Mouse (Mus musculus) kidney, embryonic 14.5 days (tissue): ENCODE data around the gene Zfp668. TPM values are rescaled to one million over a fixed set of nuclear protein-coding genes. Genes with fewer than 3 reads are reported as not detected.
"Not testable (repeated sequence)": the region's sequence is repeated elsewhere in the genome, so short reads cannot be mapped to it uniquely, and the experiment has no call there.

Experiments
- ATAC-seq: fragments of 200-750 bp; cut with Nextera tagmentation; 2 replicates; pipeline ENCODE4 v1.8.0; 2017; ENCODE audit warnings: moderate number of reproducible peaks, mild to moderate bottlenecking, moderate TSS enrichment, moderate library complexity; ENCODE audit not compliant: low FRiP score, low TSS enrichment
- H3K27ac ChIP-seq: fragments of 300-500 bp; sonication (generic); 2 replicates; pipeline ENCODE4 v1.5.1; 2014; ENCODE audit warnings: low read depth, mild to moderate bottlenecking, low read length, moderate library complexity, mixed read lengths
- H3K27me3 ChIP-seq: fragments of 300-500 bp; sonication (generic); 2 replicates; pipeline ENCODE4 v1.6.1; 2014; ENCODE audit warnings: mild to moderate bottlenecking, low read length; ENCODE audit not compliant: control insufficient read depth, insufficient read depth
- H3K36me3 ChIP-seq: fragments of 300-500 bp; sonication (generic); 2 replicates; pipeline ENCODE4 v1.6.1; 2014; ENCODE audit warnings: low read length, mixed read lengths; ENCODE audit not compliant: control insufficient read depth, insufficient read depth
- H3K4me1 ChIP-seq: fragments of 300-500 bp; sonication (generic); 2 replicates; pipeline ENCODE4 v1.6.1; 2014; ENCODE audit warnings: low read length, mixed read lengths; ENCODE audit not compliant: control insufficient read depth, insufficient read depth
- H3K4me2 ChIP-seq: fragments of 300-500 bp; sonication (generic); replicated peaks from 2 replicates; pipeline ENCODE4 v1.6.1; 2014; ENCODE audit warnings: low read depth, mild to moderate bottlenecking, low read length
- H3K4me3 ChIP-seq: fragments of 300-500 bp; sonication (generic); 2 replicates; pipeline ENCODE4 v1.5.1; 2014; ENCODE audit warnings: mild to moderate bottlenecking, low read length
- H3K9ac ChIP-seq: fragments of 300-500 bp; sonication (generic); 2 replicates; pipeline ENCODE4 v1.6.1; 2014; ENCODE audit warnings: low read depth, mild to moderate bottlenecking, low read length, moderate library complexity
- H3K9me3 ChIP-seq: fragments of 300-500 bp; sonication (generic); 2 replicates; pipeline ENCODE4 v1.6.1; 2016; ENCODE audit warnings: low read length; ENCODE audit not compliant: control insufficient read depth
- WGBS: fragments of 180-500 bp; shearing (Covaris S2); extraction: QIAGEN DNeasy Blood & Tissue Kit; methylation state at CpG from one replicate; pipeline ENCODE4 v1.1.7; 2014; 5-methylcytosine and 5-hydroxymethylcytosine counted together
- polyA plus RNA-seq: library from polyadenylated mRNA; unstranded; fragments of >200 nt; fragmentation: Nextera tagmentation; extraction: Ambion mirVana; gene quantifications from 2 replicates; pipeline ENCODE4 v1.2.1, GENCODE M21; 2014

Gene Zfp668
- polyA plus RNA-seq, 1 experiment from 2014 or later = 21.9 TPM

GRCm38 (mm10) chr7:127898179-127898956 is 21.7 kb upstream of the Zfp668 start:
- Histone ChIP-seq H3K36me3 (0 out of 2 replicates have a peak, but pooled peaks cover 5% of the 10 kb centered on the region), H3K27me3 (no peaks in the 10 kb centered on the region), H3K4me3 (no peak overlapping the region), H3K4me2 (no peak overlapping the region), H3K27ac (no peak overlapping the region), H3K9me3 (no peaks in the 10 kb centered on the region), H3K4me1 (peaks cover 7% of the 10 kb centered on the region; the same call in 1 of the 2 replicates), H3K9ac (no peak overlapping the region)
- WGBS = 44% methylated on average over 10 of the region's 10 CpGs
- no peak for ATAC-seq

DNA sequence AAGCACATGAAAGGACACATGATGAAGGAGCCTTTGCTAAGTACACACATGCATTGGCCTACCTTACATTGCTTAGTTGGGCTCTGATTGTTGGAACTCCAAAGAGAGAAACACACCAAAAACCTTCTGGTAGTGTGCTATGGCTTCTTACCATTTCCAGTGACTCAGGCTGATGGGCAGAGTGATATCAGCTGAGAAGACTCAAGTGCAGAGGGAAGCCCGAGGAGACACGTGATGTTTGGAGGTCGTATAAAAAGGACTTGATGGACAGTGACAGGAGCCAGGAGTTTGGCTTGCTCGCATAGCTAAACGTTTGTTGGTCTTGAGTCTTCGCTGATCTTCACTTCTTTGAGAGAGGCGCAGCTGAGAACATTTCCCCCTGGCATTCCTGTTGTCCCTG is 20.9 kb upstream of the Zfp668 start:
- Histone ChIP-seq H3K4me3 (no peak overlapping the region), H3K4me1 (peaks cover 7% of the 10 kb centered on the region; the same call in 1 of the 2 replicates), H3K9ac (no peak overlapping the region), H3K9me3 (no peaks in the 10 kb centered on the region), H3K4me2 (no peak overlapping the region), H3K36me3 (peaks cover 11% of the 10 kb centered on the region; the same call in 1 of the 2 replicates), H3K27ac (no peak overlapping the region), H3K27me3 (no peaks in the 10 kb centered on the region)
- no peak for ATAC-seq
- 90% methylated on average over 7 of the region's 7 CpGs for WGBS

DNA sequence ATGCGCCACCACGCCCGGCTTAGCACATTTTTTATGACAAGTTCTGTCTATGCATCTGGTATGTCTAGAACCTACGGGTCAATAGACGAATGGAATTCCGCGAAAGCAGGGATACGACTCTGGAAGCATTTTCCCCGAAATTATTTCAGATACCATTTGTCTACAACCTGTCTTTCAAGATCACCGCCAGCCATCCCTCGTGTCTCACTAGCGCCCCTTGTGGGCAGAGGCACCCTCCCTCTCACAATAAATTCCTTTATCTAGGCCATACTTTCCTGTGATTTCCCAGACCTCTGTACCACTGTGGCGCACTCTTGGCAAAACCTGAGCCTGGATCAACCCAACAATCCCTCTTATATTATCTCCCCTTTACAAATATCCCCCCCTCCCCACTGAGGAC is 19.8 kb upstream of the Zfp668 start:
- WGBS = 63% methylated on average over 13 of the region's 13 CpGs
- Histone ChIP-seq H3K27me3 (no peaks in the 10 kb centered on the region), H3K9me3 (no peaks in the 10 kb centered on the region), H3K4me2 (no peak overlapping the region), H3K4me3 (no peak overlapping the region), H3K9ac (no peak overlapping the region), H3K4me1 (peaks cover 7% of the 10 kb centered on the region; the same call in 1 of the 2 replicates), H3K36me3 (peaks cover 16% of the 10 kb centered on the region; the same call in 1 of the 2 replicates), H3K27ac (no peak overlapping the region)
- ATAC-seq = no peak

DNA sequence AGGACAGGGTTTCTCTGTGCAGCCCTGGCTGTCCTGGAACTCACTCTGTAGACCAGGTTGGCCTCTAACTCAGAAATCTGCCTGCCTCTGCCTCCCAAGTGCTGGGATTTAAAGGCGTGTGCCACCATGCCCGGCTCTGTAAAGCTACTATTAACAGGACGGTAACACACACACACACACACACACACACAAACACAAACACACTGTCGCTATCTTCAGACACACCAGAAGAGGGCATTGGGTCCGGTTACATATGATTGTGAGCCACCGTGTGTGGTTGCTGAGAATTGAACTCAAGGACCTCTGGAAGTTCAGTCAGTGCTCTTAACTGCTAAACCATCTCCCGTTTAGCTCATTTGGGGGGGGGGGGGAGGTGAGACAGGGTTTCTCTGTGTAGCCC is 19.3 kb upstream of the Zfp668 start:
- not testable (repeated sequence) for H3K4me1 ChIP-seq, H3K9ac ChIP-seq, H3K9me3 ChIP-seq, H3K27ac ChIP-seq, H3K27me3 ChIP-seq
- H3K4me2 ChIP-seq = peak overlapping the region; percentile 88; the same call in 1 of the 2 replicates
- H3K4me3 ChIP-seq = peak overlapping the region; percentile 70; the same call in 1 of the 2 replicates
- ATAC-seq = peak; percentile 4
- H3K36me3 ChIP-seq = peaks cover 16% of the 10 kb centered on the region; the same call in 1 of the 2 replicates
- WGBS = 62% methylated on average over 7 of the region's 7 CpGs

DNA sequence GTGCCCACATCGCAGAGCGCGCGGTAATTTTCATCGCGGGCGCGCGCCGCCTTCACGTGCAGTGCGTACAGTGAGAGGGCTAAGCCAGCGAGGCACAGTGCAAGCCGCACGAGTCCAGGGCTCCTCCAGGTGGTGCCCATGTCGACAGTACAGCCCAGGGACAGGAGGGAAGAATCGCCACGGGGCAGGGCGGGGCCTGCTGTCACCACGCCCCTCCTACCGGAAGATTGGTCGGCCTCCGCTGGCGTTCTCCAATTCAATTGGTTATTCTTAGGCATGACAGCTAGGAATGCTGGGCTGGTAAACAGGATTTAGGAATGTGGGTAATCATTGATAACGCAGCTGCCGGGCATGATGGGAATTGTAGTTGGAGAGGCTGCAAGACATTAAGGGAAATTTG is 18.8 kb upstream of the Zfp668 start, which contains the start of the genes Gm21974 and Vkorc1:
Gene Gm21974, minus strand, starts transcription at position 13 of the 400 bp plus-strand sequence.
Gene Vkorc1, minus strand, starts transcription at position 176 of the 400 bp plus-strand sequence.
- Histone ChIP-seq H3K27ac (peak within 1 kb of the TSS; percentile 71), H3K4me2 (peak within 1 kb of the TSS; percentile 88), H3K36me3 (peaks cover 16% of the 10 kb centered on the region; the same call in 1 of the 2 replicates), H3K9me3 (no peaks in the 10 kb centered on the region), H3K4me3 (peak within 1 kb of the TSS; percentile 70), H3K27me3 (no peaks in the 10 kb centered on the region), H3K9ac (peak within 1 kb of the TSS; percentile 72), H3K4me1 (peaks cover 7% of the 10 kb centered on the region; the same call in 1 of the 2 replicates)
- WGBS = under 1% methylated on average over 26 of the region's 26 CpGs
- peak; percentile 97 for ATAC-seq

- Histone ChIP-seq H3K27ac (no peak overlapping the region), H3K4me2 (peak overlapping the region; percentile 88)
- 56% methylated on average over 5 of the region's 5 CpGs for WGBS
Measured at GRCm38 (mm10) chr7:127894480-127894879, 17.9 kb upstream of the Zfp668 start.

DNA sequence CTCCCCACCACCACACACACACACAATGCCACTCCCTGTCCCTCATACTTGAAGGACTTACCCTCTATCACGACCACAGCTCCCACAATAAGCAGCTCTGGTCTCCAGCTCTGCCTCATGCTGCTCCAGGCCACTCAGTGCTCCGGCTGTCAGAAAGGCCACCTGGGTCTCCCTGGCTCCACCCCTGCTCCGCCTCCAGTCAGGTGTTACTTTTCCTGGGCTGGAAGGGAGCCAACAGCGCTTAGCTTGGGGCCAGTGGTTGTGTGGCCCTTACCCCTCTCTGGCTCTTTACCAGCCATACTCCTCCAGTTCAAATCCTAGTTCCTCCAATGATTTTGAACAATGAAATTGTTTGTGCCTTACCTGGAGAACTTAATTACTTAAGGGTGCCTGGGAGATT is 14.2 kb upstream of the Zfp668 start, which contains the start of gene Prss53:
Gene Prss53, minus strand, starts transcription at position 173 of the 400 bp plus-strand sequence.
- Histone ChIP-seq H3K9me3 (no peaks in the 10 kb centered on the region), H3K9ac (no peak within 1 kb of the TSS; the same call in 1 of the 2 replicates), H3K27me3 (no peaks in the 10 kb centered on the region), H3K4me1 (peaks cover 7% of the 10 kb centered on the region; the same call in 1 of the 2 replicates), H3K4me3 (no peak within 1 kb of the TSS), H3K4me2 (no peak within 1 kb of the TSS), H3K36me3 (peaks cover 55% of the 10 kb centered on the region), H3K27ac (no peak within 1 kb of the TSS)
- no peak for ATAC-seq
- 40% methylated on average over 4 of the region's 4 CpGs for WGBS

More at GRCm38 (mm10) chr7:127894480-127894879, 17.9 kb upstream of the Zfp668 start:
- peaks cover 7% of the 10 kb centered on the region; the same call in 1 of the 2 replicates for H3K4me1 ChIP-seq
- H3K36me3 ChIP-seq = peaks cover 21% of the 10 kb centered on the region
- peak overlapping the region; percentile 70 for H3K4me3 ChIP-seq
- no peaks in the 10 kb centered on the region for H3K9me3 ChIP-seq
- no peak for ATAC-seq
- H3K27me3 ChIP-seq = no peaks in the 10 kb centered on the region
- H3K9ac ChIP-seq = peak overlapping the region; percentile 72; the same call in 1 of the 2 replicates

- H3K4me3 ChIP-seq = no peak overlapping the region
- H3K36me3 ChIP-seq = peaks cover 71% of the 10 kb centered on the region
- no peaks in the 10 kb centered on the region for H3K9me3 ChIP-seq
- H3K4me1 ChIP-seq = 0 out of 2 replicates have a peak, but pooled peaks cover 2% of the 10 kb centered on the region
- no peak overlapping the region for H3K9ac ChIP-seq
- no peak for ATAC-seq
- H3K27ac ChIP-seq = no peak overlapping the region
- H3K27me3 ChIP-seq = no peaks in the 10 kb centered on the region
- WGBS = 71% methylated on average over 3 of the region's 3 CpGs
- H3K4me2 ChIP-seq = no peak overlapping the region
Measured at GRCm38 (mm10) chr7:127888821-127889220, 12.2 kb upstream of the Zfp668 start.

DNA sequence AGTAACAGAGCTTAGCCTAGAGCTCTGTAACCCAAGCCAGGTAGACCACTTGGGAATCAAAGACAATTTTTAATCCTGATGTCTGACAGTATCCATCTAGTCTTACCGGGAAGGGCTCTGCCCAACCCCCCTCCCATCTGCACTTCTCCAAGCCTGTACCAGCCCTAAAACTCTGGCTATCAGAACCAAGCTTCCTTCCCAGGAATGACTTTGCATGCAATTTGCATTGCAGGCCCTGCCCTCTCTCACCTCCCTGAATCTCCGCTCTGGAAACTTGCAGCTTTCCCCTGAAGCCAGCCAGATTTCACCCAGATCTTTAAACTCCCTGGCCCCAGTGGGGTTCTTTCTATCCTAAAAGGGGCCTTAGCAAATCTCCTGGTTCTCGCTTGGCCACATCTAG is 11.2 kb upstream of the Zfp668 start:
- Histone ChIP-seq H3K4me2 (no peak overlapping the region), H3K4me1 (0 out of 2 replicates have a peak, but pooled peaks cover 6% of the 10 kb centered on the region), H3K36me3 (peaks cover 74% of the 10 kb centered on the region), H3K27me3 (no peaks in the 10 kb centered on the region), H3K27ac (no peak overlapping the region), H3K9ac (no peak overlapping the region), H3K9me3 (no peaks in the 10 kb centered on the region), H3K4me3 (no peak overlapping the region)
- 77% methylated on average over 3 of the region's 3 CpGs for WGBS
- ATAC-seq = no peak
